Mouse (Mus musculus) cerebellum, adult 9-10 months (tissue): ENCODE data around the gene Fam13c.

ENCODE experiments used
- DNase-seq: peaks from one replicate; pipeline ENCODE4 v3.0.0; 2022

Gene Fam13c

DNA sequence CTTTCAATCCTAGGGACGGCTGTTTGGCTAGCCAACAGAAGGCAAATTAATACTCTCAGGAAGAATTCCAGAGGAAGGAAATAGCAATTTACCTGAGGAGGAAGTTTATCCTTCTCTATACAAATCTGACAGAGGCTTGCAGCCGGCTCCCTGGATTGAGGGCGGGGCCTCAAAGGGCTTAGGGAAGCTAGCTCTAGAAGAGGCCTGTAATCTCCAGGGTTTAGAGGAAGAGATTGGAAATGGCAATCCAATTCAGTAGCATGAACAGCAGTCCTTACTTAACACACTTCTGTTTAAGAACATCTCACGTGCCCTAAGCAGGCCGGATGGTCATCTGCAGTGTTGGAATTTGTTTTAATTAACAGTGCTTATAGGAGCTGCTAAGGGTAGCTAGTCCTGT is 81.1 kb downstream of the Fam13c start:
- DNase-seq, result no peak

DNA sequence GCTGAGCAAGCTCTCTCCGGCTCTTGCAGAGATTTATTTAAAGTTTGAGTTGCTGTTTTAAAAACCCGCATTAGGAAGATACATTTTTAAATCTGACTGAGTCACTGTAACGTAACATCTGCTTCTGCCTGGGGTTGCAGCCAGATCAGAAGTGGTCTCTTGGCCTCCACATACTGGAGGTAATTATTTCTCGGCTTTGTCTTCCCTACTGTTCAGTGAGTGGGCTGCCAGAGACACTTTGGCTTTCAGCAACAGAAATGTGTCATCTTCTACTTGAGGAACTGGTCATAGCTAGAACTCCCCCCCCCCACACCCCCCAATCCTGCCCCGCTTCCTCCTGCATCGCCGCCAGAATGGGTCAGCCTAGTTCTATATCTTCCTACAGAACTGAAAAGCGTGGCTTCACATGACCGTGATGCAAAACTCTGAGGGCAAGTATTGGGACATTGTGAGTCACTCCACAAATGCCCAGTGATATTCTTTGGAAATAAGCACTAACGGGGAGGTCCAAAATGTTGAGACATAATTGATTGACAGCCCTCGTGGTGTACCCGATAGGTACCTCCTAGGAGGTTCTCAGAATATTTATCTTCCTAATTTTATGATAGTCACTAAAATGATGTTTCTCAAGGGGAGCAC is 90.0 kb downstream of the Fam13c start:
- DNase-seq, result no peak

DNA sequence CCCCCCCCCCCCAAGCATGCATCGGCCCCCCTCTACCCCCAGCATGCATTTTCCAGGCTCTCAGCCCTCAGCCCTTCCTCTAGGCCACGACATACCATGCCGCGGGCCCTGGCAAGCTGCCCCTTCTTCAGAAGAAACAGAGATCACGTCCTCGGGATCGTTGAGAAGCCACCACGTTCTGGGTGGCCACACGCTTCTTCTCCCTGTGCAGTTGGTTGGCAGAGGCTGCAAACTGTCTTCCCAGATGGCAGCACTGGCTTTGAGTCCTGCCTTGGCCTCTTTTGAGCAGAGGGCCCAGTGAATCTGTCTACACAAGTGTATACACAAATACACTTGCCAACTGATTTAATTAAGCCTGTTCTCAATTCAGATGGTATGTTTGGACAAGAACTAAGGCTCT is 92.0 kb downstream of the Fam13c start:
- peak; percentile 86 for DNase-seq

DNA sequence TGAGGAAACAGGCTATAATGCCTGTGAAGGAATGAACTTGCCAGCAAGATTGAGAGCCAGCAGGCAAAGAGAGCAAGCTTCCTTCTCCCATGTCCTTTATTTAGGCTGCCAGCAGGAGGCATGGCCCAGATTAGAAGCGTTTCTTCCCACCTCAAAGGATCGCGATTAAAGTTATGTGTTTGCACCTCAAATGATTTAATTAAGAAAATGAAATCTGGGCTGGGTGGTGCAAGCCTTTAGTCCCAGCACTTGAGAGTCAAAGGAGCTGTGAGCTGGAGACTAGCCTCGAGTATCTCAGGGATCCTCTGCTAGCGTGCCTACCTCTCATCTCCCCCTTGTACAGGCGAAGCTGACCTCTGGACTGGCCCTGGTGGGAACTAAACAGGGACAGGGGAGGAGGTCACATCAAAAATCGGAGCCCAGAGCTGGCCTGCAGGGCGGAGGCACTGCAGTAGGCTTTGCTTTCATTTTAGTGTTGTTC is 93.1 kb downstream of the Fam13c start:
- DNase-seq, result peak; percentile 62

DNA sequence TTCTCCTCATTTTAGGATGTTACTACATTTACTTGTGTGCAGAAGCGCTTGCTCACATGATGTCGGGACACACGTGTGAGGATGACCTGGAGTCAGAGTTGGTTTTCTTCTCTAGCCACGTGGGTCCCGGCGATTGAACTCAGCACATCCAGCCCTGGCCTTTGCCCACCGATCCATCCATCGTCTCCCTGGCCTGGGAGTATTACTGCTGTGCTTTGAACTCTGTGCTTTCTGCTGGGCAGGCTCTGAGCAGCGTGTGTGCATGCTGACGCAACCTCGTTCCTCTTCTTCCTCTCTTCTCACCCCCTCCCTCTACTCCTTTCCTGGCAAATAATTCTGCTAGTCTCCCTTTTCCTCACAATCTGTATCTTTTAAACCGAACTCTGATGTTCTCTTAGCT is 93.7 kb downstream of the Fam13c start:
- no peak for DNase-seq

DNA sequence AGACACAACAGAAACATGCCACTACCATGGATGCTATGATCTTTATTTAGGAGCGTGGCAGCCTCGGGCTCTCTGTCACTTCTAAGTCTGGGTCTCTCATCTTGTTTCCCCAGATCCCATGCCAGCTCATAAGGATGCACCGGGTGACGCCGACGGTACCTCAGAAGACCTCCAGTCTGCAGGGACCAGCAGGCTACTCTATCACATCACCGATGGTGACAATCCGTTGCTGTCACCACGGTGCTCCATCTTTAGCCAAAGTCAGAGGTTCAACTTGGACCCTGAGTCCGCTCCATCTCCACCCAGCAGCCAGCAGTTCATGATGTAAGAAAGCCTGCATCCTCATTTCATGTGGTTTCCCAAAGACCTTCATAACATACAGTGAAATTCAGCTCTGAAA is 94.3 kb downstream of the Fam13c start:
- DNase-seq, result no peak

DNA sequence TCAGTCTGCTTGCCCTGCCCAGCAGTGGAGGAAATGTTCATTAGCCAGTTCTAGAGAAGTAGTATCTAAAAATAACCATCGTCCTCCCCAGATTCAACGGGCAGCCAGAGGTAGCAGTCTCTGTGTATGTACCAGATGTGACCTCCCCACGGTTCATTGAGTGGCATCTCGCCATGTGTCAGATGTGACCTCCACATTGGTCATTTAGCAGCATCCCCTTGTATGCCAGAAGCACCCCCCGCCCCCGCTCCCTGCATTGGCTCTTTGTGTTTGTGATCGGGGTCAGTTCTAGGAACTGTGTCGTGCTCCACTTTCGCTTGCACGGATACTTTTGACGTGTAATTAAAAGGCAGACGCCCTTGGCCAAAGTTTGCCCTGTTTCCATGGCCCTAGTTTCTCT is 95.1 kb downstream of the Fam13c start:
- no peak for DNase-seq

DNA sequence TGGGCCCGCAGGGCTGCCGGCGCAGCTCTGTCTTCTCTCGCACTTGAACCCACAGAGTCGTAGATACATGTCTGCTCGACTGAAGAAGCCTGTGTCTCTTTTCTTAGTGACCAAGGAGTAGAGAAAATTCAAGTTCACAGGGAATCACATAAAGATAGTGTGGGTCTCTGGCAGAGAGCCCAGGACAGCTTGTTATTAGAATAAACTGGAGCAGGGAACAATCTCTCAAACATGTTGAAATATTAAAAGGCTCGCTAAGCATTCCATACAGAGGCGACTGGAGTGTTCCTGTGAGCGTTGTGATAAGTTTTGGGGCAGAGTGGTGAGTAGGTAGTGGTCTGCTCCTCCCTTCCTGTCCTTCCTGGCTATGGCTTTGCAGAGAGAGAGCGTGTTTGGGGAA is 97.4 kb downstream of the Fam13c start:
- DNase-seq, result no peak

DNA sequence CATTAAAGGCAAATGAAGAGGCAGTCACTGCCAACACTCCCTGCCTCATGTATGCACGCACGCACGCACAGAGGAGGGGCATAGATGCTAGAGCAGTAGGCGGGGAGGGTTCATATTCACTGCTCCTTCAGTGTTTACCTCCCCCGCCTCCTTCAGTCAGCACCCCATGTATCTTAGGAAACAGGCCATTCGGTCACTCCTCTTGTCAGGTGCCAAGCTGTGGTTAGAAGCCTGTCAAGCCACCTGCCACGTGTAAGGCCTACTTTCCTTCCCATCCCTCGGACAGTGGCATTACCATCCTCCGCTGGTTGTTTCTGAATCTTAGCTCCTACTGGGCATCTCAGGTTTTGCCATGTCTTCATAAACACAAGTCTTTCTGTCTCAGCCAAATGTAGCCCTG is 99.0 kb downstream of the Fam13c start:
- DNase-seq, result no peak

DNA sequence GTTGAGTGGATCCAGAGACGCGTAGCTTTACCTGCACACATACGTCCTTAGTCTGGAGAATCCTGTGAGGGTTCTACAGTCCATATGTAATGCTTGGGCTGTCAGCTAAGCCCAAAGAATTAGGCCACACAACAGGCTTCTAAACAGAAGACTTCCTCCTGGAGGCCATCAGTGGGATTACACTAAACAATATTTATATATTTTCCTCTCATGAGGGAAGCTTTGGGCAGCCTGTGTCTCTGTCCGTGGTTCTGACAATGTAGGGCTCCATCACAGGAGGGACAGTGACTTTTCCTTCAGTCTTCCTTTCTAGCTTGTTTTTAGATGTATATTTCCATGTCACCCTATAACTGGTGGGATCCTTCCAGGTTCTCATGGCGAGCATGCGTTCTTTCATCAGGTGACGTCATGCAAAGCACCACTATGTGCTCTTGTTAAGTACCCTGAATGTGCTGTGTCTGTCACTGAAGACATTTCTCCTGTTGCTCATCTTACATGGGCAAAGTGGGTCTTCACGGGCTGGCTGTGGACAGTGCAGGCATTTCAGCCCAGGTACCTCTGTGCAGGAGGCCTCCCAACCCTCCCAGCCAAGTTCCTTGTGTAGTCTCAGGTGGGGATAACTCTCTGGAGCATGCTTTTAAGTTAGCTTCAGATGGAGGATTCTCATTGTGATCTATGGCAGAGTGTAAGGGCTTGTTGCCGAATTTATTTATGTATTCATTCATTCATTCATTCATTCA is 100.3 kb downstream of the Fam13c start:
- DNase-seq, result peak; percentile 63

DNA sequence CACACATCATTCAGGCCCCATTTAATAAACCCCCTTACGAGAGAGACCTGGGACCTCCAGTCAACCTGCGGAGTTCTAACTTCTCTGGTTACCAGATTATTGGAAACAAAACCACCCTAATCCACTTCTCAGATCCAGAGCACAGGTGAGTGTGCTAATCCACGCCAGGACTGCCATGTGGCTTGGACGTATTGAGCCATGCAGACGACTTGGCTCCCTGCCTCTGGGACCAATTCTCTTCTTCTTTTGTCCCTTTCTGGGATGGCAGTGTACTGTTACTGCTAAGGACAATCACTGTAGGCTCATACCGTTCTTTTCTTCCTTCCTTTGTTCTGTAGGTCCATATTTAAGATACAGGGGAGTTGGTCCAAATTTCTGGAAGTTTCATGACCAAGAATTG is 102.6 kb downstream of the Fam13c start:
- DNase-seq, result no peak

DNA sequence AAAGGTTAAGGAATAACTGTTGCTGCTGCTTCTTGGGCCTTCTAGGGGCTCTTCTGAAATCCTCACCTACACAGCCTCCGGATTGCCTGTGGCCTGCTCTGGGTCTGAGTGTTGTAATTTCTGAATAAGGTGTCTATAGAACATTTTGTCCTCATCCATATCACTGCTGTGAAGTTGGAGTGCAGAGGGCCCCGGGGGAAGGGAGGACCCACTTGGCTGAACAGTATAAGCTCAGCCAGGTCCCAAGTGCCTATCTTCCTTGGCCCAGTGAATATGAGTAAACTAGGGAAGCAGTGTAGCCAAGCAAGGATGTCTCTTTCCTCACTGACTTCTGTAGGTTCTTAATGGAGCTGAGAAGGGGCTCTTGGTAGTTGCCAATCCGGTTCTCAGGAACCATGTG is 112.2 kb downstream of the Fam13c start:
- no peak for DNase-seq

DNA sequence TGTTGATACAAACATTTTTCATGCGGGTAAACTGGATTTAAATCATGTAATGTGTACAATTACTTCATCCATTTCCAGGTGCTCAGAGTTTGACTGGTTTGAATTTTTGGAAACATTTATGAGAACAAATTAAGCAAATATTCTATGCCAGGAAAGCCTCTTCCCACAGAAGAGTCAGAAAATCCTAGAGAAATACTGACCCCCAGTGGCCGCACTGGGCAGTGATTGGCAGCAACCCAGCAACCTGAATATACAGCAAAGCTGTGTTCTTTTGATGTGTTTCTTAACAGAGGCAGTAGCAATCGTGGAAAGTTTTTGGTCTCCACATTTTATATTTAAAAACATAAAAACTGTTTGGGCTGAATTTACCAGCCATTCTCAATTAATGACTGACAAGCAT is 123.4 kb downstream of the Fam13c start:
- DNase-seq, result peak; percentile 84

DNA sequence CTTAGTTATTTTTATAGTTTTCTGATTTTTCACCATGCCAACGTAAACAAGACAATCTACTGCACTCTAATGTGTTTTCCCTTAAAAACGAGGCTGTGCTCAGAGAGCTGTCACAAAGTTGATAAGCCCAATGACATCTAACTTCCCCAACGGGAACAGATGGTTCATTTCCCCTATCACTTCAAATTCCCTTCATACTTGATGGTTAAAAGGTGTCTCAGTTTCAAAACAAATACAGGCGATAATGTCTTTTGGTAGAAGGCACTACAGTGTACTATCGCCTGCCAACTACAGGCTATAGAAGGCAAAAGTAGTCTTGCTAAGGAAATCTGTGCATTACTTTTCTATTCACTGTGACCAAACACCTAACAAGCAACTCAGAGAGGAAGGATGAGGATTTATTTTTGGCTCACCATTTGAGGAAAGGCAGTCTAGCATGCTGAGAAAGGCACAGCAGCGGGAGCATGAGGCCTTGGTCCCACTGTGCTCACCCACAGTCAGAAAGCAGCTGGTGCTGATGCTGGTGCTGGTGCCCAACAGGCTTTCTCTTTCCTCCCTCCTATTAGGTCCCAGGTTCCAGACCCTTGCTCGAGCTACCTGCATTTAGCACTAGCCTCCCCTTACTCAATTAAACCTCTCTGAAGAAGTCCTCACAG is 141.4 kb downstream of the Fam13c start:
- DNase-seq, result peak; percentile 46

DNA sequence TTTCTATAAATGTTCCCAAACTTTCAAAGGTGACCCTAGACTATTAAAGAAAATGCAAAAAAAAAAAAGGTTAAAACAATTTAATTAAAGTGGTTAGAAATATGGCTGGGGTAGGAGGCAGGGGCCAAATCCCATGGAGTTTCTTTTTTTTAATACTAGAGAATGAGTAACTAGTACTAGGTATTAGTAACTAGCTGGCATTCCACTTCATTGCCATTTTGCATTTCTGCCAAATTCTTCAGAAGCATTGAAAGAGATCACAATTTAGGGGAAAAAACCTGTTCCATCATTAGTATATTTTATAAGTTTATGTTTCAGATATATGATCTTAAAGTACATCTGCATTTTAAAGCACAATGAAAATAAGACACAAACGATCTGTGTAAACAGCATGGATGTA is 143.9 kb downstream of the Fam13c start:
- DNase-seq, result no peak

DNA sequence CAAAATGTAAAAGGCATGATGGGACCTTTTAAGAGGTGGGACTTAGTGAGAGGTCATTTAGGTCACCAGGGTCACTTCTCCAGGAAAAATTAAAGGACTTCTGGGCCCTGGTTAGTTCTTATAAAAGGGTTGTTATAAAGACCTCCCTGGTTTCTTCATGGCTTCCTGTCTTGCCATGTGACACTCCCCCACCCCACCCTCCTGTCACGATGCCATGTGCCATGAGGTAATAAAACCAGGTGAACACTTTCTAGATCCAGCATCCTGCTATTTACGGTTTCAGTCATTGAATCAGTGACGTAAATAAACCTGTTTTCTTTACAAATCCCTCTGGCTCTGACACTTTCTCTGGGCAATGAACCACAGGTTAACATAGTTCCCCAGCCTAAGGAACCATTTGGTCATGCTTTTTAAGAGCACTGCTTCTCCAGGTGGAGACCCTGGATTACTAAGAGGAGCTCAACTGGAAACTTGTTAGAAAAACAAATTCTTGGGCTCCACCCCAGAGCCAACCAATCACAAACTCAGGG is 146.7 kb downstream of the Fam13c start:
- DNase-seq, result no peak

DNA sequence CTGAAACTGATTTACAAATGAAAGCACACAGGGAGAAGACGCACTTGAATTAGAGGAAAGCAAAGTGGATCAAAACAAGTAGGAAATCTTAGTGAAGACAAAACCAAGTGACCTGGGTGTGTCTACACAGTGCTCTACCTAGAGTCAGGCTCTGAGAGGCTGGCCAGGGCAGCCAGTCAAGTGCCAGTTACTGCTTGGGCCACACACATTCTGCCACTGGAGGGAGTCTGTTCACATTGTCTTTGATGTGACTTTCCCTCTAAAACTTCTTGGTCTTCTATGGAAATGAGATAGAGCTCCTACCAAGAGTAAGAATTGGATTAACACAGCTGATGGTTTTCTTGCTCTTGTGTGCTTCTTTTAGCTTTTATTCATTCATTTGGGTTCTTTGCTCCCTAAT is 153.7 kb downstream of the Fam13c start:
- peak; percentile 43 for DNase-seq

DNA sequence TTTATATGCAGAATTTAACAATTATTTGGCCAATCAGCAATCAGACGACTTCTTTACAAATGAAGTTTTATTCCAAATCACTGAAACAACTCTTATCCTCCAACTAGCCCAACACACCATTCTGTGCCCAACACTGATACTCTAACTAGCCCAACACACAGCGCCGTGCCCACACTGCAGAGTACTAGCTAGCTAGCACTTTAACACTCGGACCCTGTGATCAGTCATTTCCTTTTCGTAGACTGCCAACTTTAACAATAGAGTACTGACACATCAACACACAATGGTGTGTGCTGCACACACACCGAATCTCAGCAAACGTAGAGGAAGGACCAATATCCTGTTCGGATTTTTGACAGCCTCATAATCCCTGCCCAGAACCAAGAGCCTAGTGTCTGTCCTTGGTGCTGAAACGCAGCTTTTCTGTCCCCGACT is 157.8 kb downstream of the Fam13c start:
- DNase-seq, result no peak

DNA sequence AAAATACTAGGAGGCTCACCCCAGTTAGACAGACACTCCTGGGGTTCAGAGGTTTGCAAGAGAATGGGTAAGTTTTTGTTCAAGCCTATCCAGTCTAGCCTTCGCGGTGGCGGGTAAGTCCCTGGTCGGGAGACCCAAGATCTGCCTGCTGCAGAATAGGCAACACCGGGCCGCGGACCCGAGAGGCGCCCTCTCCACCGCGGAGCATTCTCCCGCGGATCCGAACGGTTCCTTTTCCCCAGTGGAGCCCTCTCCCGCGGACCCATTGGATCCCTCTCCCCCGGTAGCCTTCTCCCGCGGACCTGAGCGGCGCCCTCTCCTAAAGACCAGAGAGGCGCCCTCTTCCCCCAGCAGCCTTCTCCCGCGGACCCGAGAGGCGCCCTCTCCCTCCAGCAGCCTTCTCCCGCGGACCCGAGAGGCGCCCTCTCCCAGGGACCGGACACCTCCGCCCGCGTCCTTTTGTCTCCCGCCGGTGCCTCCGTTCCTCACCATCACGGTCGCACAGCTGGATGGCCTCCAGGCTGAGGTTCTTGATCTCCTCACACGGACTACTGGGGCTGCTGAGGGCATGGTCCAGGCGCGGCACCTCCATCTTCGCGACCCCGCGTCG is 158.3 kb downstream of the Fam13c start:
- DNase-seq, result peak; percentile 82

DNA sequence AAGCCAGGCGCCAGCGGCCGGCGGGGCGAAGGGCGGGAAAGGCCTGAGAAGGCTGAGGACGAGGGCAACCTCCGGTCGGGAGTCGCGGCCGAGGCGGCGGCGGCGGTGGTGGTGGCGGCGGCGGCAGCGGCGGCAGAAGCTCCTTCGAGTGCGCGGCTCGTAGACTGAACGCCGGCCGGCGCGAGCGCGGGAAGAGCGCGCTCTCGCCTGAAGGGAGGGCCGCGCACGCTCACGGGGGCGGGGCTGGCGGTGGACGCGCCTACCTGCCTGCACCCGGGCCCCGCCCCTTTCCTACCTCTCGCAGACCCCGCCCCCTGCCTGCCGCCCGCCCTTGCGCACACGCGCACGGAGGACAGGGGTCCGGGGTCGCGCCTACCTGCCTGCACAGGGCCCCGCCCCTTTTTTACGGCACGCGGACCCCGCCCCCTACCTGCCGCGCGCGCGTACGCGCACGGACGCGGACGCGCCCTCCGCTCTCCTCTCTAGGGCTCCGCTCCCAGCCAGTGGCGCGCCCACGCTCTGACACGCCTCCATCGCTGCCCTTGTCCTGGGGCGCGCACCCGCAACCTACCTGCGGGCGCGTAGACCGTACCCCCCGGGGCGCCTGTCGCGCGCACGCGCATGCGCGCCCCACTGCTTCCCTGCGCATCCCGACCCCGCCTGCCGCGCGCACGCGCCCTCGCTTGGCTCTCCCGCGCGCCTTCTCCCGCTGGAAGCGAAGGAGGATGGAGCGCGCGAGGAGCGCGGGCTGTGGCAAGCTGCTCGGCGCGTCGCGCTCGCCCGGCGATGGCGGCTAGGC is 159.0 kb downstream of the Fam13c start:
- DNase-seq, result peak; percentile 97

DNA sequence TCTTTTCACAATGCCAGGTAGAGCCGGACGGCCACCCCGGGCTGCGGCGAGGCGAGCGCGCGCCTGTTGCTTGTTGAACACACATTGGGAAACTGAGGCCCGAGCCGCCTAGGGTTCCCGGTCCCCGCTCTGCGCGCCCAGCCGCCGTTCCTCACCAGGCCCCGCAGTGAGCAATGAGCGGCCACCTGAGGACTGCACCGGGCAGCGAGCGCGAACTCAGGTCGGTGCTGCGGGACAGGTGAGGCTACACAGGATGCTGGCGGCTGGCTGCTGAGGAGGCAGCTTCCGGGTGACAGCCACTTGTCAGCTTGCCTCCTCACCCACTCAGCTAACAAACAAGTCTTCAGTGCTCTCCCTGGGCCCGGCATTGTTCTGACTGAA is 159.6 kb downstream of the Fam13c start:
- DNase-seq, result no peak
